Mouse (Mus musculus) hindbrain, embryonic 16.5 days (tissue): Measurements from ENCODE around the gene Meltf. TPM values are rescaled to one million over a fixed set of nuclear protein-coding genes. Genes with fewer than 3 reads are reported as not detected.

Experiments
- ATAC-seq: fragments of 200-750 bp; cut with Nextera tagmentation; 2 replicates; pipeline ENCODE4 v1.8.0; 2017; ENCODE audit warnings: moderate TSS enrichment, moderate library complexity
- H3K27ac ChIP-seq: fragments of 300-500 bp; sonication (generic); 2 replicates; pipeline ENCODE4 v1.5.1; 2014; ENCODE audit warnings: low read depth, mild to moderate bottlenecking, control low read depth, low read length, moderate library complexity
- H3K27me3 ChIP-seq: fragments of 300-500 bp; sonication (generic); replicated peaks from 2 replicates; pipeline ENCODE4 v1.6.1; 2014; ENCODE audit warnings: low read length; ENCODE audit not compliant: control insufficient read depth, insufficient read depth
- H3K36me3 ChIP-seq: fragments of 300-500 bp; sonication (generic); 2 replicates; pipeline ENCODE4 v1.6.1; 2014; ENCODE audit warnings: mild to moderate bottlenecking, low read length, moderate library complexity, mixed read lengths; ENCODE audit not compliant: control insufficient read depth, insufficient read depth
- H3K4me1 ChIP-seq: fragments of 300-500 bp; sonication (generic); 2 replicates; pipeline ENCODE4 v1.6.1; 2014; ENCODE audit warnings: low read depth, low read length; ENCODE audit not compliant: control insufficient read depth, insufficient read depth
- H3K4me2 ChIP-seq: fragments of 300-500 bp; sonication (generic); 2 replicates; pipeline ENCODE4 v1.6.1; 2014; ENCODE audit warnings: mild to moderate bottlenecking, low read length, control low read depth, moderate library complexity
- H3K4me3 ChIP-seq: fragments of 300-500 bp; sonication (generic); 2 replicates; pipeline ENCODE4 v1.5.1; 2014; ENCODE audit warnings: mild to moderate bottlenecking, low read length, control low read depth, moderate library complexity
- H3K9ac ChIP-seq: fragments of 300-500 bp; sonication (generic); 2 replicates; pipeline ENCODE4 v1.6.1; 2014; ENCODE audit warnings: low read depth, mild to moderate bottlenecking, control low read depth, low read length, moderate library complexity
- H3K9me3 ChIP-seq: fragments of 300-500 bp; sonication (generic); 2 replicates; pipeline ENCODE4 v1.6.1; 2014; ENCODE audit warnings: mild to moderate bottlenecking, low read length, moderate library complexity; ENCODE audit not compliant: control insufficient read depth
- WGBS: fragments of 180-500 bp; shearing (Covaris S2); extraction: QIAGEN DNeasy Blood & Tissue Kit; methylation state at CpG from one replicate; pipeline ENCODE4 v1.1.7; 2014; 5-methylcytosine and 5-hydroxymethylcytosine counted together
- polyA plus RNA-seq: library from polyadenylated mRNA; unstranded; fragments of >200 nt; fragmentation: Nextera tagmentation; extraction: Ambion mirVana; gene quantifications from 2 replicates; pipeline ENCODE4 v1.2.1, GENCODE M21; 2015

Gene Meltf
- polyA plus RNA-seq: 0.29 and 0.42 TPM in 2 replicates

GRCm38 (mm10) chr16:31878573-31879257 lies at the start of gene Meltf:
Meltf (plus strand) TSS chr16:31878810.
- Histone ChIP-seq H3K4me1 (peaks cover 2% of the 10 kb centered on the region; the same call in 1 of the 2 replicates), H3K36me3 (peaks cover 2% of the 10 kb centered on the region), H3K9ac (0 out of 2 replicates have a peak within 1 kb of the TSS, but pooled peaks have one; percentile 18), H3K4me2 (peak within 1 kb of the TSS; percentile 14; the same call in 1 of the 2 replicates), H3K27ac (no peak within 1 kb of the TSS), H3K27me3 (no peaks in the 10 kb centered on the region; the same call in 1 of the 2 replicates), H3K4me3 (no peak within 1 kb of the TSS), H3K9me3 (no peaks in the 10 kb centered on the region)
- WGBS: 33% methylated on average over 21 of the region's 21 CpGs
- ATAC-seq: no peak

DNA sequence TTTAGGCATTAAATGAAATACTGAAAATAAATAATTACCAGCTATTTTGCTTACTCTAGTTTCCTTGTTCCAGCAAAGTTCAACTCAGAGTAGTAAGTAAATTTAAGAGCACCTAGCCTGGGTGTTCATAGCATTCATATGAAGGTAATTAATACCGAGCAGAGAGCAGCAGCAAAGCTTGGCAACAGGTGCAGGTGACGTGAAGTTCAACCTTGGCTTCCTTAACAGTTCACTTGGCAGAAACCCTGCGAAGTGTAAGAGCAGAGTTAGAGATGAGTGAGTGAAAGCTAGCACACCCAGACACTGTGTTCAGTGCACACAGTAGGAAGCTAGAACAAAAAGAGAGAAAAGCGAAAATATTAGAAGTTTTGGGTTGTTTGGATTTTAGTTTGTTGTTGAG lies 47.9 kb upstream of the Meltf start:
- Histone ChIP-seq H3K27ac (no peak overlapping the region), H3K9me3 (no peaks in the 10 kb centered on the region), H3K4me2 (no peak overlapping the region), H3K4me1 (peaks cover 2% of the 10 kb centered on the region), H3K27me3 (no peaks in the 10 kb centered on the region), H3K4me3 (no peak overlapping the region), H3K9ac (no peak overlapping the region), H3K36me3 (no peaks in the 10 kb centered on the region)
- no peak for ATAC-seq
- 91% methylated on average over 4 of the region's 4 CpGs for WGBS

DNA sequence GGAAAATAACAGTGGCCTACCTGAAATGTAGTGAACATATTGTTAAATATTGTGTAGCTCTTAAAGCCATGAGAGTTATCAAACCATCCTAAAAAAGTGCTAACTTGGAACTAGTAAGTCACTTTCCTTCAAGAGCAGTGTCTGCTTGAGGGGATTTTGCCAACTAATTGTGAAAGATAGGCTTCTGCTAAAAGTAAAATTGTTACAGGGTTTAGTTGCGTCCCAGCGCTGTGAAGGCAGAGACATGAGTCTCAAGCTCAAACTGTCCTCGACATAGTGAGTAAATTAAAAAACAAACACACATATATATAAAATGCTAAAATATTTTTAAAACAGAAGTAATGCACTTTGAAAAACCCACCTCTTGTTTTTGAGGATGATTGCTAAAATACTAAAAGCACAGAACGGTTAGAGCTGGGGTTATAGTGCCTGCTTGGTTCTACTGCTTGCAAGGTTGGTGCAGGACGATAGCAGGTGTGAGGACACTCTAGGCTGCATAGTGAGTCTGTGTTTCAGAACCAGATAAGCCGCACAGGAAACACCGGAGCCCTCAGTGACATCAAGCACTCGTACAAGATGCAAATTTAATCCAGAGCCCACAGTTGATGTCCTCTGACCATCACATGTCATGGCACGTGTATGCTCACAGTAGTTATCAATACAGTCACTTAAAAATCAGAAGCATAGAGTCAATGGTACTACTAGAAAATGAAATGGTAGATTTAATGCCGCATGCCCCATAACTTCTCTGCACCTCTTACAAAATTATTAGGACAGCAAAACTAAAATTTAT lies 45.8 kb upstream of the Meltf start:
- no peak for ATAC-seq
- Histone ChIP-seq H3K27me3 (no peaks in the 10 kb centered on the region), H3K4me3 (no peak overlapping the region), H3K27ac (no peak overlapping the region), H3K36me3 (no peaks in the 10 kb centered on the region), H3K9ac (no peak overlapping the region), H3K9me3 (no peaks in the 10 kb centered on the region), H3K4me2 (no peak overlapping the region), H3K4me1 (no peaks in the 10 kb centered on the region)
- 93% methylated on average over 10 of the region's 10 CpGs for WGBS

DNA sequence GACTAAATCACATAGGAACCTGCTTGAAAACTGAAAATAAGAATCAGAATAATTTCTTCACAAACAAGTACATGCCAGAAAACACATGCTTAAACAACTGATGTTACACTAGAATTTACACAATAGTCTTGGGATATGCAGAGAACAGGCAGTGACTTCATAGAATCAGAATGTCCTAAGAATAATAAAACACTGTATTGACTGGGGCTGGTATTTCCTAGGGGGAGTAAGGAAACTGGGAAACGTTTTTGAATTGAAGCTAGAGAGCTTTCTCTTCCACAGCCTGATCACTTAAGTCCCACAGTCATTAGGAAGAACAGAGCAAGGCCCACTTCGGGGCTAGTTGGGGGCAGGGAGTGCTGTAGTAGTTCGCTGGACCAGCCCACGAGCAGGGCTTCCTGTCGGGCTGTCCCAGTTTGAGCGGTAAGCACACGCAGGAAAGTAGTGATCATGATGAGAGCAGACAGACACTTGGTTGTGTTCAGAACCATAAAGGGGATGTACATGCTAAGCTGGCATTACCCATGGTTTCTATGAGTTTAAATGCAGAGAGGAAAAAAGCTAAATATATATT lies 44.5 kb upstream of the Meltf start:
- no peaks in the 10 kb centered on the region for H3K9me3 ChIP-seq
- no peak for ATAC-seq
- H3K4me1 ChIP-seq: no peaks in the 10 kb centered on the region
- H3K27ac ChIP-seq: no peak overlapping the region
- 72% methylated on average over 7 of the region's 7 CpGs for WGBS
- no peak overlapping the region for H3K9ac ChIP-seq
- H3K4me3 ChIP-seq: no peak overlapping the region
- H3K4me2 ChIP-seq: no peak overlapping the region
- no peaks in the 10 kb centered on the region for H3K27me3 ChIP-seq
- no peaks in the 10 kb centered on the region for H3K36me3 ChIP-seq

GRCm38 (mm10) chr16:31834662-31835318 lies 43.8 kb upstream of the Meltf start:
- WGBS: 72% methylated on average over 2 of the region's 2 CpGs
- Histone ChIP-seq H3K27me3 (no peaks in the 10 kb centered on the region), H3K4me1 (no peaks in the 10 kb centered on the region), H3K9ac (no peak overlapping the region), H3K27ac (no peak overlapping the region), H3K36me3 (no peaks in the 10 kb centered on the region), H3K4me3 (no peak overlapping the region), H3K4me2 (no peak overlapping the region), H3K9me3 (no peaks in the 10 kb centered on the region)
- no peak for ATAC-seq

GRCm38 (mm10) chr16:31837362-31837761 lies 41.2 kb upstream of the Meltf start:
- H3K4me1 ChIP-seq: no peaks in the 10 kb centered on the region
- no peak overlapping the region for H3K9ac ChIP-seq
- no peak overlapping the region for H3K4me3 ChIP-seq
- H3K4me2 ChIP-seq: no peak overlapping the region
- no peak overlapping the region for H3K27ac ChIP-seq
- H3K36me3 ChIP-seq: peaks cover 3% of the 10 kb centered on the region; the same call in 1 of the 2 replicates
- H3K27me3 ChIP-seq: no peaks in the 10 kb centered on the region
- 82% methylated on average over 3 of the region's 3 CpGs for WGBS
- H3K9me3 ChIP-seq: no peaks in the 10 kb centered on the region
- no peak for ATAC-seq

- Histone ChIP-seq H3K36me3 (peaks cover 3% of the 10 kb centered on the region; the same call in 1 of the 2 replicates), H3K27ac (no peak overlapping the region), H3K9ac (no peak overlapping the region), H3K4me3 (no peak overlapping the region), H3K4me1 (peaks cover 3% of the 10 kb centered on the region; the same call in 1 of the 2 replicates), H3K9me3 (no peaks in the 10 kb centered on the region), H3K27me3 (no peaks in the 10 kb centered on the region), H3K4me2 (no peak overlapping the region)
- 94% methylated on average over 3 of the region's 3 CpGs for WGBS
- ATAC-seq: no peak
These were observed 34.4 kb upstream of the Meltf start for GRCm38 (mm10) chr16:31844246-31844645.

DNA sequence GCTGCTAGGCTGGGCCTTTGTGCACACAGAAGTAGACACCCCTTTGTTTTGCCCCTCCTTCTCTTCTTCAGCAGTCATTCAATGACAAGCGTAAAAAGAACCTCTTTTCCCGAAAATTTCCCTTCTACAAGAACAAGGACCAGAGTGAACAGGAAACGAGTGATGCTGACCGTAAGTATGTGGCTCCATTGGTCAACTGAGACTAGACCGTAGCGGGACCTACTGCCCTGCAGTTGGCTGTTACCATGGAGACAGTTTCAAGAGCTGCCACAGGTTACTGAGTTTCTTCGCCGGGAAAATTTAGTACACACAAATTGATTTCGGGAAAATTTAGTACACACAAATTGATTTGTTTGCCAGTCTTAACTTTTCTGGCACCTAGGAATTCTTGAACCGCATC lies 31.8 kb upstream of the Meltf start:
- Histone ChIP-seq H3K36me3 (no peaks in the 10 kb centered on the region), H3K4me1 (peaks cover 3% of the 10 kb centered on the region; the same call in 1 of the 2 replicates), H3K4me3 (peak overlapping the region; percentile 22; the same call in 1 of the 2 replicates), H3K27me3 (no peaks in the 10 kb centered on the region), H3K27ac (0 out of 2 replicates have a peak overlapping the region, but pooled peaks have one; percentile 5), H3K4me2 (peak overlapping the region; percentile 27), H3K9ac (no peak overlapping the region), H3K9me3 (no peaks in the 10 kb centered on the region)
- 0 out of 2 replicates have a peak, but pooled peaks have one; percentile 52 for ATAC-seq
- WGBS: 51% methylated on average over 10 of the region's 10 CpGs
